Mouse (Mus musculus): ENCODE measurements at regions not wholly inside any gene's neighbourhood (a gene's known extent, or its start where the extent isn't known, plus 50 kb on each side); places are given as distances from the start of the nearest gene placed in this dataset.

- DNase-seq (ENCODE audit: low spot score), result no peak
These were observed 415.4 kb downstream of the Mtx2 start for GRCm38 (mm10) chr2:75240976-75241375.

- DNase-seq (ENCODE audit: low spot score), result no peak
These were observed 414.6 kb upstream of the Hnrnpa3 start for GRCm38 (mm10) chr2:75244311-75245033.

GRCm38 (mm10) chr2:75245256-75245655, 413.8 kb upstream of the Hnrnpa3 start:
- no peak for DNase-seq (ENCODE audit: low spot score)

GRCm38 (mm10) chr2:75245662-75246061, 413.4 kb upstream of the Hnrnpa3 start:
- DNase-seq (ENCODE audit: low spot score), result no peak

- DNase-seq (ENCODE audit: low spot score), result no peak
These were observed 412.8 kb upstream of the Hnrnpa3 start for GRCm38 (mm10) chr2:75246082-75246743.

- DNase-seq (ENCODE audit: low spot score), result no peak
These were observed 410.8 kb upstream of the Hnrnpa3 start for GRCm38 (mm10) chr2:75248251-75248650.

- no peak for DNase-seq (ENCODE audit: low spot score)
These were observed 408.6 kb upstream of the Hnrnpa3 start for GRCm38 (mm10) chr2:75250507-75250906.

- no peak for DNase-seq (ENCODE audit: low spot score)
These were observed 406.2 kb upstream of the Hnrnpa3 start for GRCm38 (mm10) chr2:75252829-75253228.

GRCm38 (mm10) chr2:75265218-75265617, 393.8 kb upstream of the Hnrnpa3 start:
- DNase-seq (ENCODE audit: low spot score), result no peak

GRCm38 (mm10) chr2:75265739-75266699, 393.0 kb upstream of the Hnrnpa3 start:
- no peak for DNase-seq (ENCODE audit: low spot score)

- DNase-seq (ENCODE audit: low spot score), result no peak
These were observed 391.1 kb upstream of the Hnrnpa3 start for GRCm38 (mm10) chr2:75267949-75268348.

- DNase-seq (ENCODE audit: low spot score), result no peak
These were observed 389.6 kb upstream of the Hnrnpa3 start for GRCm38 (mm10) chr2:75269446-75269845.

- DNase-seq (ENCODE audit: low spot score), result no peak
These were observed 388.9 kb upstream of the Hnrnpa3 start for GRCm38 (mm10) chr2:75270115-75270514.

- no peak for DNase-seq (ENCODE audit: low spot score)
These were observed 371.2 kb upstream of the Hnrnpa3 start for GRCm38 (mm10) chr2:75287900-75288299.

GRCm38 (mm10) chr2:75291674-75292073, 367.4 kb upstream of the Hnrnpa3 start:
- DNase-seq (ENCODE audit: low spot score), result no peak

- DNase-seq (ENCODE audit: low spot score), result no peak
These were observed 352.2 kb upstream of the Hnrnpa3 start for GRCm38 (mm10) chr2:75306821-75307220.

- no peak for DNase-seq (ENCODE audit: low spot score)
These were observed 347.9 kb upstream of the Hnrnpa3 start for GRCm38 (mm10) chr2:75311191-75311590.

GRCm38 (mm10) chr2:75312246-75312645, 346.8 kb upstream of the Hnrnpa3 start:
- peak; percentile 53 for DNase-seq (ENCODE audit: low spot score)

GRCm38 (mm10) chr2:75315341-75315740, 343.7 kb upstream of the Hnrnpa3 start:
- DNase-seq (ENCODE audit: low spot score), result no peak

GRCm38 (mm10) chr2:75318190-75318589, 340.9 kb upstream of the Hnrnpa3 start:
- no peak for DNase-seq (ENCODE audit: low spot score)

GRCm38 (mm10) chr2:75324146-75324749, 334.8 kb upstream of the Hnrnpa3 start:
- no peak for DNase-seq (ENCODE audit: low spot score)

GRCm38 (mm10) chr2:75329598-75329997, 329.5 kb upstream of the Hnrnpa3 start:
- no peak for DNase-seq (ENCODE audit: low spot score)
